Mouse (Mus musculus) cerebellum, adult 2 months (tissue): ENCODE results near the gene Nom1.

Experiments used
- CTCF ChIP-seq: fragments of 200-500 bp; IDR thresholded peaks from 2 replicates; pipeline ENCODE4 v1.5.1; 2011; ENCODE audit warnings: low read depth, mild to moderate bottlenecking, control low read depth, low read length, moderate library complexity, borderline replicate concordance; ENCODE audit not compliant: insufficient read depth
- POLR2A ChIP-seq: fragments of 200-500 bp; IDR thresholded peaks from 2 replicates; pipeline ENCODE4 v1.6.1; 2011; ENCODE audit warnings: low read length, control low read depth, borderline replicate concordance; ENCODE audit not compliant: insufficient read depth

- TF ChIP-seq POLR2A, result no peak
- no peak for TF ChIP-seq CTCF
Measured at GRCm38 (mm10) chr5:29435491-29435890, 1.0 kb downstream of the Nom1 start.
